Mouse (Mus musculus) neural tube, embryonic 11.5 days (tissue): ENCODE measurements at regions not wholly inside any gene's neighbourhood (a gene's known extent, or its start where the extent isn't known, plus 50 kb on each side); places are given as distances from the start of the nearest gene placed in this dataset.
A peak's percentile ranks its signal among the peaks of the same experiment; 100 is the strongest.
"Not testable (repeated sequence)": the region's sequence is repeated elsewhere in the genome, so short reads cannot be mapped to it uniquely, and the experiment has no call there.

Source experiments
- ATAC-seq: fragments of 200-750 bp; cut with Nextera tagmentation; 2 replicates; pipeline ENCODE4 v1.8.0; 2017; ENCODE audit warnings: moderate number of reproducible peaks, mild to moderate bottlenecking, moderate TSS enrichment, moderate library complexity; ENCODE audit not compliant: insufficient read depth, low FRiP score, low TSS enrichment
- DNase-seq: peaks from one replicate; pipeline ENCODE4 v3.0.0-alpha.2; 2015; ENCODE audit warnings: low spot score
- H3K27ac ChIP-seq: fragments of 300-500 bp; sonication (generic); 2 replicates; pipeline ENCODE4 v1.5.1; 2014; ENCODE audit warnings: low read depth, mild to moderate bottlenecking, low read length
- H3K27me3 ChIP-seq: fragments of 300-500 bp; sonication (generic); 2 replicates; pipeline ENCODE4 v1.6.1; 2014; ENCODE audit warnings: mild to moderate bottlenecking, low read length, mixed read lengths; ENCODE audit not compliant: control insufficient read depth, insufficient read depth
- H3K36me3 ChIP-seq: fragments of 300-500 bp; sonication (generic); 2 replicates; pipeline ENCODE4 v1.6.1; 2014; ENCODE audit warnings: mild to moderate bottlenecking, low read length, moderate library complexity, mixed read lengths; ENCODE audit not compliant: control insufficient read depth, insufficient read depth
- H3K4me1 ChIP-seq: fragments of 300-500 bp; sonication (generic); 2 replicates; pipeline ENCODE4 v1.6.1; 2014; ENCODE audit warnings: low read length, mixed read lengths; ENCODE audit not compliant: control insufficient read depth, insufficient read depth
- H3K4me2 ChIP-seq: fragments of 300-500 bp; sonication (generic); 2 replicates; pipeline ENCODE4 v1.6.1; 2014; ENCODE audit warnings: low read depth, mild to moderate bottlenecking, moderate library complexity
- H3K4me3 ChIP-seq: fragments of 300-500 bp; sonication (generic); 2 replicates; pipeline ENCODE4 v1.5.1; 2014; ENCODE audit warnings: low read depth, low read length
- H3K9ac ChIP-seq: fragments of 300-500 bp; sonication (generic); 2 replicates; pipeline ENCODE4 v1.6.1; 2014; ENCODE audit warnings: mild to moderate bottlenecking, low read length
- H3K9me3 ChIP-seq: fragments of 300-500 bp; sonication (generic); 2 replicates; pipeline ENCODE4 v1.6.1; 2016; ENCODE audit warnings: low read length; ENCODE audit not compliant: control insufficient read depth
- WGBS: fragments of 180-500 bp; shearing (Covaris S2); extraction: QIAGEN DNeasy Blood & Tissue Kit; methylation state at CpG from one replicate; pipeline ENCODE4 v1.1.7; 2014; 5-methylcytosine and 5-hydroxymethylcytosine counted together

GRCm38 (mm10) chr12:33496306-33496705 lies 66.9 kb downstream of the Twistnb start:
- no peak overlapping the region for H3K4me3 ChIP-seq
- no peaks in the 10 kb centered on the region for H3K36me3 ChIP-seq
- H3K9me3 ChIP-seq, result no peaks in the 10 kb centered on the region
- no peak overlapping the region for H3K27ac ChIP-seq
- H3K4me2 ChIP-seq, result no peak overlapping the region
- no peak overlapping the region for H3K9ac ChIP-seq
- H3K4me1 ChIP-seq, result no peaks in the 10 kb centered on the region
- ATAC-seq (no peak), DNase-seq (no peak)
- H3K27me3 ChIP-seq, result no peaks in the 10 kb centered on the region
- WGBS, result 93% methylated on average over 9 of the region's 9 CpGs

GRCm38 (mm10) chr12:33497319-33497892 lies 68.0 kb downstream of the Twistnb start:
- DNase-seq (no peak), ATAC-seq (no peak)
- Histone ChIP-seq H3K4me3 (no peak overlapping the region), H3K27ac (no peak overlapping the region), H3K4me1 (no peaks in the 10 kb centered on the region), H3K9me3 (no peaks in the 10 kb centered on the region), H3K4me2 (no peak overlapping the region), H3K9ac (no peak overlapping the region), H3K27me3 (no peaks in the 10 kb centered on the region), H3K36me3 (no peaks in the 10 kb centered on the region)
- WGBS, result 64% methylated on average over 11 of the region's 11 CpGs

- no peak for ATAC-seq
These were observed 112.1 kb downstream of the Twistnb start for GRCm38 (mm10) chr12:33541566-33541965.

GRCm38 (mm10) chr12:33551660-33552059 lies 122.2 kb downstream of the Twistnb start:
- H3K9ac ChIP-seq, H3K4me1 ChIP-seq, ATAC-seq, H3K4me3 ChIP-seq, H3K36me3 ChIP-seq, H3K27ac ChIP-seq, H3K27me3 ChIP-seq, H3K9me3 ChIP-seq, DNase-seq, H3K4me2 ChIP-seq: not testable (repeated sequence)
- WGBS, result 53% methylated on average over 7 of the region's 7 CpGs

More at GRCm38 (mm10) chr12:33541566-33541965, 112.1 kb downstream of the Twistnb start:
- H3K4me3 ChIP-seq, result no peak overlapping the region
- H3K9ac ChIP-seq, result no peak overlapping the region
- no peak overlapping the region for H3K4me2 ChIP-seq
- H3K36me3 ChIP-seq, result no peaks in the 10 kb centered on the region
- H3K27ac ChIP-seq, result no peak overlapping the region
- no peaks in the 10 kb centered on the region for H3K4me1 ChIP-seq
- no peaks in the 10 kb centered on the region for H3K9me3 ChIP-seq
- H3K27me3 ChIP-seq, result no peaks in the 10 kb centered on the region
- no peak for DNase-seq
- WGBS, result 97% methylated on average over 7 of the region's 7 CpGs

GRCm38 (mm10) chr12:33552231-33552630 lies 122.8 kb downstream of the Twistnb start:
- DNase-seq (no peak), ATAC-seq (no peak)
- Histone ChIP-seq H3K4me3 (no peak overlapping the region), H3K9ac (no peak overlapping the region), H3K36me3 (no peaks in the 10 kb centered on the region), H3K27ac (no peak overlapping the region), H3K9me3 (no peaks in the 10 kb centered on the region), H3K4me2 (no peak overlapping the region), H3K4me1 (no peaks in the 10 kb centered on the region), H3K27me3 (no peaks in the 10 kb centered on the region)
- 92% methylated on average over 3 of the region's 3 CpGs for WGBS

GRCm38 (mm10) chr12:33552651-33553050 lies 123.2 kb downstream of the Twistnb start:
- Histone ChIP-seq H3K4me2 (no peak overlapping the region), H3K36me3 (no peaks in the 10 kb centered on the region), H3K9me3 (no peaks in the 10 kb centered on the region), H3K4me1 (no peaks in the 10 kb centered on the region), H3K27ac (no peak overlapping the region), H3K27me3 (no peaks in the 10 kb centered on the region), H3K9ac (no peak overlapping the region), H3K4me3 (no peak overlapping the region)
- ATAC-seq, result no peak
- no peak for DNase-seq
- WGBS, result 94% methylated on average over 5 of the region's 5 CpGs

- no peak overlapping the region for H3K27ac ChIP-seq
- H3K4me2 ChIP-seq, result no peak overlapping the region
- DNase-seq, result peak; percentile 16
- H3K36me3 ChIP-seq, result no peaks in the 10 kb centered on the region
- no peak overlapping the region for H3K4me3 ChIP-seq
- no peaks in the 10 kb centered on the region for H3K27me3 ChIP-seq
- ATAC-seq, result no peak
- 9% methylated on average over 4 of the region's 4 CpGs for WGBS
- no peak overlapping the region for H3K9ac ChIP-seq
- no peaks in the 10 kb centered on the region for H3K4me1 ChIP-seq
- no peaks in the 10 kb centered on the region for H3K9me3 ChIP-seq
These were observed 124.3 kb downstream of the Twistnb start for GRCm38 (mm10) chr12:33553731-33554130.

- Histone ChIP-seq H3K4me3 (no peak overlapping the region), H3K4me1 (no peaks in the 10 kb centered on the region), H3K9me3 (no peaks in the 10 kb centered on the region), H3K27me3 (no peaks in the 10 kb centered on the region), H3K9ac (no peak overlapping the region), H3K4me2 (no peak overlapping the region), H3K36me3 (no peaks in the 10 kb centered on the region), H3K27ac (no peak overlapping the region)
- ATAC-seq (no peak), DNase-seq (no peak)
- 72% methylated on average over 7 of the region's 7 CpGs for WGBS
These were observed 131.7 kb downstream of the Twistnb start for GRCm38 (mm10) chr12:33561141-33561540.

GRCm38 (mm10) chr12:33577877-33578428 lies 148.5 kb downstream of the Twistnb start:
- Histone ChIP-seq H3K9me3 (no peaks in the 10 kb centered on the region), H3K4me3 (no peak overlapping the region), H3K36me3 (no peaks in the 10 kb centered on the region), H3K27me3 (no peaks in the 10 kb centered on the region), H3K27ac (no peak overlapping the region), H3K9ac (no peak overlapping the region), H3K4me1 (no peaks in the 10 kb centered on the region), H3K4me2 (no peak overlapping the region)
- WGBS, result 74% methylated on average over 6 of the region's 6 CpGs
- no peak for DNase-seq
- no peak for ATAC-seq
